Mouse (Mus musculus) fat pad, adult 2 months (tissue): ENCODE measurements around the gene Dnajc16.

Experiments used
- DNase-seq: peaks from one replicate; pipeline ENCODE4 v3.0.0-alpha.2; 2011; ENCODE audit warnings: low read depth, low spot score; ENCODE audit errors: extremely low read depth

The Dnajc16 gene

GRCm38 (mm10) chr4:141790524-141790990 is at the start of gene Dnajc16:
TSS of gene Dnajc16 (minus strand) at chr4:141790931.
- DNase-seq = peak; percentile 98

GRCm38 (mm10) chr4:141834536-141835095 is 43.9 kb upstream of the Dnajc16 start:
- DNase-seq = no peak

GRCm38 (mm10) chr4:141833911-141834310 is 43.2 kb upstream of the Dnajc16 start:
- DNase-seq = no peak

GRCm38 (mm10) chr4:141831361-141831760 is 40.6 kb upstream of the Dnajc16 start:
- no peak for DNase-seq

- no peak for DNase-seq
Measured at GRCm38 (mm10) chr4:141830381-141830780, 39.6 kb upstream of the Dnajc16 start.

- DNase-seq = no peak
Measured at GRCm38 (mm10) chr4:141828177-141828576, 37.4 kb upstream of the Dnajc16 start.

GRCm38 (mm10) chr4:141827401-141827800 is 36.7 kb upstream of the Dnajc16 start:
- no peak for DNase-seq

GRCm38 (mm10) chr4:141826060-141826459 is 35.3 kb upstream of the Dnajc16 start, which contains the start of gene Cela2a:
TSS of gene Cela2a (minus strand) at chr4:141826160.
- DNase-seq = no peak

GRCm38 (mm10) chr4:141822979-141823378 is 32.2 kb upstream of the Dnajc16 start:
- no peak for DNase-seq

GRCm38 (mm10) chr4:141822089-141822488 is 31.4 kb upstream of the Dnajc16 start:
- DNase-seq = no peak

GRCm38 (mm10) chr4:141821178-141821577 is 30.4 kb upstream of the Dnajc16 start:
- DNase-seq = no peak

GRCm38 (mm10) chr4:141819316-141819715 is 28.6 kb upstream of the Dnajc16 start:
- no peak for DNase-seq

GRCm38 (mm10) chr4:141818861-141819260 is 28.1 kb upstream of the Dnajc16 start:
- DNase-seq = no peak

GRCm38 (mm10) chr4:141817706-141818105 is 27.0 kb upstream of the Dnajc16 start:
- no peak for DNase-seq

GRCm38 (mm10) chr4:141816776-141817655 is 26.3 kb upstream of the Dnajc16 start:
- DNase-seq = no peak

- DNase-seq = no peak
Measured at GRCm38 (mm10) chr4:141816267-141816666, 25.5 kb upstream of the Dnajc16 start.

- DNase-seq = no peak
Measured at GRCm38 (mm10) chr4:141811375-141811774, 20.6 kb upstream of the Dnajc16 start.

- DNase-seq = no peak
Measured at GRCm38 (mm10) chr4:141810975-141811374, 20.2 kb upstream of the Dnajc16 start.

GRCm38 (mm10) chr4:141809850-141810464 is 19.2 kb upstream of the Dnajc16 start:
- no peak for DNase-seq

GRCm38 (mm10) chr4:141805886-141806285 is 15.2 kb upstream of the Dnajc16 start:
- no peak for DNase-seq

- DNase-seq = no peak
Measured at GRCm38 (mm10) chr4:141804105-141804504, 13.4 kb upstream of the Dnajc16 start.

- no peak for DNase-seq
Measured at GRCm38 (mm10) chr4:141797545-141797944, 6.8 kb upstream of the Dnajc16 start.
